ENCODE assay signal across 8 mouse cellular contexts in genomic region chr5:76853549-76853948, GRCm38 (mm10). TPM values are rescaled to one million over a fixed set of nuclear protein-coding genes. Genes with fewer than 3 reads are reported as not detected.
DNase-seq lines count a peak whose midpoint lies in the region; ATAC-seq and TF ChIP-seq lines count a peak whose summit lies in the region.

No protein-coding gene starts in this region.

- H3K36me3 ChIP-seq in hindbrain, postnatal 0 days (ENCODE audit: insufficient read depth, low read length) = no peaks in the 10 kb centered on the region

- H3K27me3 ChIP-seq in hindbrain, postnatal 0 days (ENCODE audit: insufficient read depth, low read length) = no peaks in the 10 kb centered on the region

- WGBS in hindbrain, postnatal 0 days = 11% methylated on average over 10 of the region's 10 CpGs

- H3K9me3 ChIP-seq in hindbrain, postnatal 0 days (ENCODE audit: low read length) = no peaks in the 10 kb centered on the region

- no peak overlapping the region for H3K9ac ChIP-seq in hindbrain, postnatal 0 days (replicated peaks; ENCODE audit: low read length)

- no peak overlapping the region for H3K27ac ChIP-seq in hindbrain, postnatal 0 days

- H3K4me3 ChIP-seq in hindbrain, postnatal 0 days (ENCODE audit: low read length) = no peak overlapping the region

- no peak overlapping the region for H3K4me2 ChIP-seq in hindbrain, postnatal 0 days (ENCODE audit: low read depth, low read length)

- no peaks in the 10 kb centered on the region for H3K4me1 ChIP-seq in hindbrain, postnatal 0 days (ENCODE audit: insufficient read depth, low read length)

- peak; percentile 64 for DNase-seq in T-cell, adult 2 months (ENCODE audit: low spot score)
- peak; percentile 88 to 91 for DNase-seq in cerebellum, postnatal 14 days
- peak; percentile 49 to 80 for DNase-seq in frontal cortex, postnatal 14 days (ENCODE audit: low spot score in 2 of 2)
- DNase-seq in hindbrain, postnatal 0 days (ENCODE audit: low spot score) = peak; percentile 92
- peak; percentile 77 to 81 for DNase-seq in left cerebral cortex, adult 18-20 months (ENCODE audit: low spot score in 2 of 2)
- peak; percentile 83 to 85 for DNase-seq in lung, postnatal 4 days
- peak; percentile 78 for DNase-seq in right cerebral cortex, adult 18-20 months
- DNase-seq in urinary bladder, postnatal 14 days (ENCODE audit: low spot score) = peak; percentile 78

- peak; percentile 99 for TF ChIP-seq CTCF in hindbrain, postnatal 0 days (IDR thresholded peaks at IDR 0.05; ENCODE audit: low read depth)

- ATAC-seq in hindbrain, postnatal 0 days = peak; percentile 87

RNA-seq across cellular contexts. Expression of gene Aasdh, which starts 51.8 kb away (rescaled TPM):
- 9.9 and 15.1 TPM in 2 replicates for total RNA-seq in hindbrain, postnatal 0 days (2014; rRNA removed)
- 10.2 and 12.8 TPM in 2 replicates for polyA plus RNA-seq in hindbrain, postnatal 0 days (2015; fragmentation: Nextera tagmentation; extraction: Ambion mirVana)
- total RNA-seq in left cerebral cortex, adult 18-20 months (2021) = 10 to 100 TPM; 21.2 to 22.0 TPM
